Mouse (Mus musculus) forebrain, embryonic 14.5 days (tissue): ENCODE measurements around the gene Polr1a. TPM values are rescaled to one million over a fixed set of nuclear protein-coding genes. Genes with fewer than 3 reads are reported as not detected.

Experiments used
- ATAC-seq: fragments of 200-750 bp; cut with Nextera tagmentation; 2 replicates; pipeline ENCODE4 v1.8.0; 2017; ENCODE audit warnings: mild to moderate bottlenecking, moderate library complexity
- DNase-seq: peaks from one replicate; pipeline ENCODE4 v3.0.0-alpha.2; 2015; ENCODE audit warnings: low spot score
- H3K27ac ChIP-seq: fragments of 300-500 bp; sonication (generic); 2 replicates; pipeline ENCODE4 v1.5.1; 2014; ENCODE audit warnings: low read depth, mild to moderate bottlenecking, control low read depth, low read length, moderate library complexity
- H3K27me3 ChIP-seq: fragments of 300-500 bp; sonication (generic); replicated peaks from 2 replicates; pipeline ENCODE4 v1.6.1; 2014; ENCODE audit warnings: low read length, control low read depth, mixed read lengths; ENCODE audit not compliant: control insufficient read depth, insufficient read depth
- H3K36me3 ChIP-seq: fragments of 300-500 bp; sonication (generic); 2 replicates; pipeline ENCODE4 v1.6.1; 2014; ENCODE audit warnings: low read length, control low read depth; ENCODE audit not compliant: control insufficient read depth, insufficient read depth
- H3K4me1 ChIP-seq: fragments of 300-500 bp; sonication (generic); 2 replicates; pipeline ENCODE4 v1.6.1; 2014; ENCODE audit warnings: antibody characterized with exemption, low read length, control low read depth; ENCODE audit not compliant: control insufficient read depth, insufficient read depth
- H3K4me2 ChIP-seq: fragments of 300-500 bp; sonication (generic); 2 replicates; pipeline ENCODE4 v1.6.1; 2014; ENCODE audit warnings: mild to moderate bottlenecking, control low read depth, low read length
- H3K4me3 ChIP-seq: fragments of 300-500 bp; sonication (generic); 2 replicates; pipeline ENCODE4 v1.5.1; 2014; ENCODE audit warnings: low read depth, low read length, control low read depth
- H3K9ac ChIP-seq: fragments of 300-500 bp; sonication (generic); 2 replicates; pipeline ENCODE4 v1.6.1; 2014; ENCODE audit warnings: mild to moderate bottlenecking, low read length, control low read depth, moderate library complexity
- H3K9me3 ChIP-seq: fragments of 300-500 bp; sonication (generic); replicated peaks from 2 replicates; pipeline ENCODE4 v1.6.1; 2016; ENCODE audit warnings: low read length, control low read depth, mixed read lengths; ENCODE audit not compliant: control insufficient read depth
- WGBS: fragments of 180-500 bp; shearing (Covaris S2); extraction: QIAGEN DNeasy Blood & Tissue Kit; methylation state at CpG from one replicate; pipeline ENCODE4 v1.1.7; 2014; 5-methylcytosine and 5-hydroxymethylcytosine counted together
- polyA plus RNA-seq: library from polyadenylated mRNA; unstranded; fragments of >200 nt; fragmentation: Nextera tagmentation; extraction: Ambion mirVana; gene quantifications from 2 replicates; pipeline ENCODE4 v1.2.1, GENCODE M21; 2014

Gene Polr1a
- 10.4 and 14.3 TPM in 2 replicates for polyA plus RNA-seq

DNA sequence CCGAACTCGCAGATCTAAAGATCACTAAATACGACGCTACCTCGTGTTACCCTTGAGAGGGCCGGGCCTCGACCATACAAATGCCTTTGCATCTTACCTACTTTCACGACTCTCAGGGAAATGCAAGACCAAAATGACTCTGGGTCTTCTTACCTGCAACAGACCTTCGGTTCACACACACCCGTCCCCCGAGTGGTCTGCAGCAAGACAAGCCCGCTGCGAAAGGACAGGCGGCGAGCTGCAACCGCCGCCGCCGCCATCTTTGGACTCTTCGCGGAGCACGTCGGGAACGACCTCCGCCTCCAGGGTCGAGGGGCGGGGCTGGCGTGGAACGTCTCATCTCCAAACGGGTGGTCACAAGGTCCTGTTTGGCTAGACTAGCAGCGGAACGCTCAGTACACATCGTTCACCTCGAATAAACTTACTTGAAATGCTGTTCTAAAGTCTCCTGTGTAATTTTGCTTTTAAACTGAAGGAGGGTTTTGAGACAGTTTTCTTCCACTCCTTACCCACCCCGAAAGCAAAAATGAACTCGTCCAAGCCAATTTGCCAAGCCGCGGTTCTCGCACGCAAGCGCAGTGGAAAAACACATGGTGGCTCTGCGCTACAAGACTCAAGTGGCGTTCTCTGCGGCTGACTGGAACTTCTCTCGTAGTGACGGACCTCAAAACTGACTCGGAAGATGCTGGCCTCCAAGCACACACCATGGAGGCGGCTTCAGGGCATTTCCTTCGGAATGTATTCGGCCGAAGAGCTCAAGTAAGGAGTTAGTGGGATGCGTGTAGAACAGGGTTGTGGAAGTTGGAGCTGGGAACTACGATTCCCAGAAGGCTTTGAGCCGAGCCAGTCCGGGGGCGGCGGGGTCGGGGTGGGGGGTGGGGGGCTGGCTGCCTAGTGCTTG, at the start of gene Polr1a, which contains the start of gene Ptcd3:
Polr1a (plus strand) TSS at position 573 of the 901 bp plus-strand sequence.
Ptcd3 (minus strand) TSS at position 270 of the 901 bp plus-strand sequence.
- Histone ChIP-seq H3K27me3 (no peaks in the 10 kb centered on the region), H3K27ac (peak within 1 kb of the TSS; percentile 60; the same call in 1 of the 2 replicates), H3K4me3 (peak within 1 kb of the TSS; percentile 76), H3K4me2 (peak within 1 kb of the TSS; percentile 93), H3K4me1 (peaks cover 3% of the 10 kb centered on the region; the same call in 1 of the 2 replicates), H3K9ac (peak within 1 kb of the TSS; percentile 71), H3K36me3 (peaks cover 23% of the 10 kb centered on the region), H3K9me3 (no peaks in the 10 kb centered on the region)
- DNase-seq (peak; percentile 96), ATAC-seq (peak; percentile 95)
- under 1% methylated on average over 58 of the region's 58 CpGs for WGBS

DNA sequence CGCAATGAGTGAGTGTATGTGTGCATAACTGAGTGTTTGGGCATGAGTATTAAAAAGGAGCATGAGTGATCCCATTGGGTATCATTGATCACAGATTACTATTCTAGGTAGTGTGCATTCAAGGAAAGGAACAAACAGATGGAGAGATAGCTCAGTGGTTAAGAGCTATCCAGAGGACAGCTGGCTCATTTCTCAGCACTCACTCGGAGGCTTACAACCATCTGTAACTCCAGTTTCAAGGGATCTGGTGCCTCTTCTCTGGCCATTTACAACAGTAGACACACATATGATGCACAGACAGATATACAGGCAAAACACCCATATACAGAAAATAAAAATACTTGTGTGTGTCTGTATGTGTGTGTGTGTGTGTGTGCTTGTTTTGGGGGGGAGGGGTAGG, 41.1 kb upstream of the Polr1a start:
- H3K4me2 ChIP-seq, result no peak overlapping the region

DNA sequence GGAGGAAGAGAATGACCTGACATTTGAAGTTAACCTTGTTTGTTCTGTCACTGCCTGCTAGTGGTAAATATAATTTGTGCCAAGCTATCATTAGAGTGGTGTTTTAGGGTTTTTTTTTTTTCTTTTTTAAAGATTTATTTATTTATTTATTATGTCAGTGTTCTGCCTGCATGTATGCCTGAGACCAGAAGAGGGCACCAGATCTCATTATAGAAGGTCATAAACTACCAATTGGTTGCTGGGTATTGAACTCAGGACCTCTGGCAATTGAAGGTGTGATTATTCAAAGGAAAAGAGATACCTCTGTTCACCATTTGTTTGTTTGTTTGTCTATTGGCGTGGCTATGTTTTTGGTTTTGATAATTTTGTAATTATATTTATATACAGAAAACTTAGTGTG, 40.0 kb upstream of the Polr1a start:
- H3K4me1 ChIP-seq, result no peaks in the 10 kb centered on the region
- no peak overlapping the region for H3K9ac ChIP-seq
- no peak overlapping the region for H3K4me3 ChIP-seq
- H3K27ac ChIP-seq, result no peak overlapping the region
- H3K36me3 ChIP-seq, result peaks cover 87% of the 10 kb centered on the region
- DNase-seq (peak; percentile 23), ATAC-seq (no peak)
- H3K27me3 ChIP-seq, result no peaks in the 10 kb centered on the region
- no peak overlapping the region for H3K4me2 ChIP-seq
- no peaks in the 10 kb centered on the region for H3K9me3 ChIP-seq
- 94% methylated on average over 1 of the region's 1 CpGs for WGBS

More for the DNA sequence above, 41.1 kb upstream of the Polr1a start:
- Histone ChIP-seq H3K36me3 (peaks cover 88% of the 10 kb centered on the region), H3K4me1 (no peaks in the 10 kb centered on the region), H3K27ac (no peak overlapping the region), H3K4me3 (no peak overlapping the region), H3K27me3 (no peaks in the 10 kb centered on the region), H3K9ac (no peak overlapping the region), H3K9me3 (no peaks in the 10 kb centered on the region)
- ATAC-seq (no peak), DNase-seq (no peak)
- WGBS, result 85% methylated on average over 2 of the region's 2 CpGs

DNA sequence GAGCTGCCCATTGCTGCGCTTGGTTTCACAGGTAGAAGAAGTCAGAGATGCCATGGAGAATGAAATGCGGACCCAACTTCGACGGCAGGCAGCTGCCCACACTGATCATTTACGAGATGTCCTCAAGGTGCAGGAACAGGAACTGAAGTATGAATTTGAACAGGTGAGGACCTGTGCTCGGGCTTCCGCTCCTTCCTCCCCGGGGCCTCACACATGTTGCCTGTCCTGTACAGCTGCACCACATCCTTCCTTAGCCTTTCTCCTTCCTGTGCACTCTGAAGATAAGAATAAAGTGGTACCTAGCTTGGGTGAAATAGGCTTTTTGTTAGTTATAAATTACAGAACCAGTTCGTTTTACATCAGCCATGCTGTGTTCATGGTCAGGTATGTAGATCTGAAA, 37.5 kb upstream of the Polr1a start:
- WGBS, result 97% methylated on average over 9 of the region's 9 CpGs
- Histone ChIP-seq H3K4me1 (no peaks in the 10 kb centered on the region), H3K27ac (no peak overlapping the region), H3K9me3 (no peaks in the 10 kb centered on the region), H3K4me2 (no peak overlapping the region), H3K4me3 (no peak overlapping the region), H3K9ac (no peak overlapping the region), H3K36me3 (peaks cover 89% of the 10 kb centered on the region), H3K27me3 (no peaks in the 10 kb centered on the region)
- DNase-seq, result no peak
- no peak for ATAC-seq

DNA sequence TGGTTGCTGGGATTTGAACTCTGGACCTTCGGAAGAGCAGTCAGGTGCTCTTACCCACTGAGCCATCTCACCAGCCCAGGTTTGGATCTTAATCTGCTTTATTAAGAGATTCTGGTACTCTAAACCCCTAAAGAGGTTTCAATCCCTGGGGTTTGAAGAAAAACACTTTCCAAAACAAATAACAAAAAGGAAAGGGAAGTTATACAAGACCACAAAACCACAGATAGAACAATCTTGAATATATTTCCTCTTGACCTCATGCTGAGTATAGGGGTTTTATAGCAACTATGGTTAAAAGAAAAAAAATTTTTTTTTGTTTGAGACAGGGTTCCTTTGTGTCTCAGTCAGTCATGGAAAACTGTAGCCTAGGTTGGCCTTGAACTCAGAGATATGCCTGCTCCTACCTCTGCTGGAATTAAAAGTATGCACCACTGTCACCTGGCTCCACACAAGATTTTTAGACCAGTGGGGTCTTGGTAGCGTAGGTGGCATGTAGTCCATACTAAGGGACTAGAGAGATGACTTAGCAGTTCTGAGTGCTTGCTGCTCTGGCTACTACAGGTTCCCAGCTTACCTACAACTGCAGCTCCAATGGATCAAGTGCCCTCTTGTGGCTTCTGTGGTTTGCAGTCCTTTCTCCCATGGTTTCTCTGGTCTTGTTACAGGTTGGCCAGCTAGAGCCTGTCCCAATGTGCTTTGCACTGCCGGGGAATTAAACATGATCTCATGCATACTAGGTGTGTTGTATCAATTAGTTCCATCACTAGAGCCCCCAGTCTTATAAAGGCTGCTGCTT, 30.7 kb upstream of the Polr1a start:
- 0 out of 2 replicates have a peak, but pooled peaks have one; percentile 12 for ATAC-seq
- DNase-seq, result no peak
- 86% methylated on average over 3 of the region's 3 CpGs for WGBS
- H3K4me1 ChIP-seq, result no peaks in the 10 kb centered on the region
- no peaks in the 10 kb centered on the region for H3K9me3 ChIP-seq
- H3K4me2 ChIP-seq, result no peak overlapping the region
- H3K9ac ChIP-seq, result no peak overlapping the region
- H3K27me3 ChIP-seq, result no peaks in the 10 kb centered on the region
- H3K4me3 ChIP-seq, result no peak overlapping the region
- H3K27ac ChIP-seq, result no peak overlapping the region
- peaks cover 91% of the 10 kb centered on the region for H3K36me3 ChIP-seq

DNA sequence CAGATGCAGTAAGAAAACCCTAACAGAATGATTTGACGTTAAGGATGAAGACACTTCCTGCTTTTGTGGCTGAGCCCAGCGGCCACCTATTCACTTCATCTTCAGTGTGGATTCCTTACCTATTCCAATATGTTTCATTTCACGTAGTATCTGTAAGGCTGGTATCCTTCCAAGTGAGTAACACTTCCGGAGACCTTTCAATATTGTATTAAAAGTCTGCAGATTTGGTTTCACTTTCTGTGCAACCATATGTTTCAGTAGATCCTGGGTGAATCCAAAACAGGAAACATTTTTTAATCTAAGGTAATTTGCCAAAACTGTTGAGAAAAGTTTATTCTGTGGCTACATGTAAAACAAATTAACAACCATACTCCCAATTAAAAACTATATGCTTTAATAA, 15.6 kb upstream of the Polr1a start:
- Histone ChIP-seq H3K4me3 (no peak overlapping the region), H3K4me1 (no peaks in the 10 kb centered on the region), H3K36me3 (peaks cover 94% of the 10 kb centered on the region), H3K4me2 (no peak overlapping the region), H3K27me3 (no peaks in the 10 kb centered on the region), H3K9me3 (no peaks in the 10 kb centered on the region), H3K9ac (no peak overlapping the region), H3K27ac (no peak overlapping the region)
- WGBS, result 95% methylated on average over 4 of the region's 4 CpGs
- ATAC-seq (no peak), DNase-seq (no peak)

DNA sequence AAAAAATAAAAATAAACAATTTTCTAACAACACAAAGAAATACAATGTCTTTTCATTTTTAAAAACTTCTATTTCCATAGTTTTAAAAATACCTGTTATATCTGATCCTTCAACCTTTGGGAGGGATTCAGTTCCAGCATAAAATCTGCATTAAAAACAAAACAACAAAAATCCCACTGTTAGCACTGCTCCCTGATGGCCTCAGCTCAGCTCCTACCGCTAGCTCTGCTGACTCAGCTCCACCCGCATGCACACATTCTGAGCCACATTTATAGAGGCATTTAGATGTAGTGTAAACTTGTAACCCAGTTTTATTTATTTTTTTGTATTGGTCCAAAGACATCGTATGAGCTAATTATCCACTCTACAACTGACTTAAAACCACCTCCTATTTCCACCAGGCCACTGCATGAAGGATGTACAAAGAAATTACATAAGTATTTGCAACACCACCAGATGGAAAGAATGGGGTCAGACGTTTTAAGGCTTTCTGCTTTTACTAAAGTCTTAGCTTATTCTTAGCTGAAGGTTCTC, 1.1 kb upstream of the Polr1a start:
- 7% methylated on average over 4 of the region's 4 CpGs for WGBS
- Histone ChIP-seq H3K4me1 (peaks cover 3% of the 10 kb centered on the region; the same call in 1 of the 2 replicates), H3K9me3 (no peaks in the 10 kb centered on the region), H3K4me3 (peak overlapping the region; percentile 76), H3K9ac (peak overlapping the region; percentile 71), H3K27me3 (no peaks in the 10 kb centered on the region), H3K27ac (no peak overlapping the region), H3K4me2 (peak overlapping the region; percentile 93), H3K36me3 (peaks cover 31% of the 10 kb centered on the region)
- ATAC-seq (no peak), DNase-seq (no peak)

DNA sequence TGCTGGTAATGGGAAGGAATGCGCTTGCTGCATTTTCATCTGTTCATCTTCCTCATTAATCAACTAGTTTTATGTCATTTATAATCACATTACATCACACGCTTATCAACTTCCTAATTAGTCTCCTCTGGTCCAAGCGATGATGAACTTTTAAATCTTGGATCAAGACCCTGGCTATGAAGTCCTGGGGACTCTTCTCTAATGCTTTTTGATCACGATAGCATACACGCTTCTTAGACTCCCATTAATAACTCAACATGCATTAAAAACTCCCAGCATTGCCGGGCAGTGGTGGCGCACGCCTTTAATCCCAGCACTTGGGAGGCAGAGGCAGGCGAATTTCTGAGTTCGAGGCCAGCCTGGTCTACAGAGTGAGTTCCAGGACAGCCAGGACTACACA, 531 bp downstream of the Polr1a start:
- 26% methylated on average over 10 of the region's 10 CpGs for WGBS
- Histone ChIP-seq H3K9me3 (no peaks in the 10 kb centered on the region), H3K4me1 (peaks cover 3% of the 10 kb centered on the region; the same call in 1 of the 2 replicates), H3K4me2 (peak overlapping the region; percentile 93), H3K27ac (no peak overlapping the region), H3K27me3 (no peaks in the 10 kb centered on the region), H3K9ac (peak overlapping the region; percentile 71; the same call in 1 of the 2 replicates), H3K4me3 (peak overlapping the region; percentile 76), H3K36me3 (peaks cover 21% of the 10 kb centered on the region)
- no peak for DNase-seq
- ATAC-seq, result peak; percentile 45; the same call in 1 of the 2 replicates
